In the genomic region with DNA sequence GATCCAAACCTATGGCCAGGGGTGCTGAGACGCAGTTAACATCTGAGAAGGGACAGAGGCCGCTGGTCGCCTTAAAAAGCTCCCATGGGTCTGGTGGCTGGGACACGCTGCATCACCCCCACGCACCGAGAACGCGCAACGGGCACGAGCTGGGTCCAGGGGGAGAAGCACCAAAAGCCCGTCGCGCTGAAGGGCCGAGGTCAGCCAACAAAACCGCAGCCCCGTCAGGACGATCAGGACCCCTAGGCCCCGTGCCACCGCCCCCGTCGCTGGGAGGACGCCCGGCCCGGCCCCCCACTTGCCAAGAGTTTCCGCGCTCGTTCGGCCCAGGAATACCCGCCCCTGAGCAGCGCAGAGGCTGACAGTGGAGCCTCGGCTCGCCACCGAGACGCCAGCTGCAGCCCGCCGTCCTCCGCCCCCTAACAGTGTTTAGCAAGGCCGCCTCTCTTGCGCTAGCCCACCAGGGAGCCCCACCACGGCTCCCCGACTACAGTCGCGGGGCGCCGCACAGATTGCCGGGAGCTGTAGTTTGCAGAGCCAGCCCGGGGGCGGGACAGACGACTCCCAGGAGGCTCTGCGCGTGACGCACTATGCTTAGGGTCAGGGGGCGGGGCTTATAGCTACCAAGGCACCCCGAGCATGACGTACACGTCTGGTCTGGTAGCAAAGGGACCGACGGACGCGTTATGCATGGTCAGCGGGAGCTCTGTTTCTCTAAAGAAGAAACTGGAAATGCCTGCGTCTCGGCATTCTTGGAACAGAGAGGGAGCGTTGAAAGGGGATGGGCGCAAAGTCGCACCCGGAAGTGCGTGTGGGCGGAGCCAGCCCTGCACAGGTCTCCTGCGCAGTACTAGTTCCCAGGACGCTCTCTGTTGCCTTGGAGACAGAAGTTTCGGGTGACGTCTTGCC, we compare ENCODE assay signal across 7 mouse cellular contexts. TPM values are rescaled to one million over a fixed set of nuclear protein-coding genes. Genes with fewer than 3 reads are reported as not detected.
DNase-seq lines count a peak whose midpoint lies in the region; ATAC-seq lines count a peak whose summit lies in the region.

TSS of gene Mib2 (minus strand) at position 510 of the 909 bp plus-strand sequence.

- H3K4me2 ChIP-seq in embryonic facial prominence, embryonic 12.5 days (replicated peaks) = peak within 1 kb of the TSS; percentile 88
- H3K4me2 ChIP-seq in limb, embryonic 11.5 days (ENCODE audit: low read depth, severe bottlenecking) = peak within 1 kb of the TSS; percentile 92
- H3K4me2 ChIP-seq in midbrain, embryonic 14.5 days (ENCODE audit: low read length) = peak within 1 kb of the TSS; percentile 89

- ATAC-seq in embryonic facial prominence, embryonic 12.5 days (ENCODE audit: insufficient number of reproducible peaks, insufficient read depth, low FRiP score, low TSS enrichment) = peak; percentile 97
- ATAC-seq in limb, embryonic 11.5 days (ENCODE audit: insufficient number of reproducible peaks, low FRiP score, low TSS enrichment, low read depth) = peak; percentile 97
- ATAC-seq in midbrain, embryonic 14.5 days (ENCODE audit: low FRiP score, low TSS enrichment) = peak; percentile 98

- H3K9me3 ChIP-seq in embryonic facial prominence, embryonic 12.5 days = no peaks in the 10 kb centered on the region
- H3K9me3 ChIP-seq in limb, embryonic 11.5 days (ENCODE audit: control insufficient read depth, low read length) = no peaks in the 10 kb centered on the region
- H3K9me3 ChIP-seq in midbrain, embryonic 14.5 days (ENCODE audit: control insufficient read depth, low read length) = no peaks in the 10 kb centered on the region

- no peaks in the 10 kb centered on the region for H3K27me3 ChIP-seq in embryonic facial prominence, embryonic 12.5 days
- H3K27me3 ChIP-seq in limb, embryonic 11.5 days (ENCODE audit: control insufficient read depth, insufficient read depth, low read length) = no peaks in the 10 kb centered on the region
- no peaks in the 10 kb centered on the region for H3K27me3 ChIP-seq in midbrain, embryonic 14.5 days (ENCODE audit: control insufficient read depth, insufficient read depth, low read length)

- under 1% methylated on average over 73 of the region's 73 CpGs for WGBS in embryonic facial prominence, embryonic 12.5 days
- under 1% methylated on average over 73 of the region's 73 CpGs for WGBS in limb, embryonic 11.5 days
- WGBS in midbrain, embryonic 14.5 days = under 1% methylated on average over 73 of the region's 73 CpGs

- peak; percentile 95 for DNase-seq in adrenal gland, postnatal 25 days
- peak; percentile 100 for DNase-seq in heart, adult 11 months
- peak; percentile 99 for DNase-seq in kidney, adult 18-20 months
- peak; percentile 98 for DNase-seq in limb, embryonic 11.5 days (ENCODE audit: low spot score)
- peak; percentile 99 for DNase-seq in midbrain, embryonic 14.5 days
- peak; percentile 92 to 96 for DNase-seq in spleen, adult 18-20 months

- peak within 1 kb of the TSS; percentile 83 for H3K9ac ChIP-seq in embryonic facial prominence, embryonic 12.5 days
- peak within 1 kb of the TSS; percentile 78 for H3K9ac ChIP-seq in limb, embryonic 11.5 days (ENCODE audit: low read length)
- peak within 1 kb of the TSS; percentile 89 for H3K9ac ChIP-seq in midbrain, embryonic 14.5 days (replicated peaks; ENCODE audit: low read length)

- peaks cover 9% of the 10 kb centered on the region for H3K4me1 ChIP-seq in embryonic facial prominence, embryonic 12.5 days
- peaks cover 5% of the 10 kb centered on the region; the same call in 1 of the 2 replicates for H3K4me1 ChIP-seq in limb, embryonic 11.5 days (ENCODE audit: control insufficient read depth, insufficient read depth, low read length)
- peaks cover 7% of the 10 kb centered on the region; the same call in 1 of the 2 replicates for H3K4me1 ChIP-seq in midbrain, embryonic 14.5 days (ENCODE audit: control insufficient read depth, insufficient read depth, low read length)

- H3K27ac ChIP-seq in embryonic facial prominence, embryonic 12.5 days = peak within 1 kb of the TSS; percentile 79
- H3K27ac ChIP-seq in limb, embryonic 11.5 days (replicated peaks; ENCODE audit: low read depth, low read length) = no peak within 1 kb of the TSS
- H3K27ac ChIP-seq in midbrain, embryonic 14.5 days (replicated peaks; ENCODE audit: low read depth, low read length) = peak within 1 kb of the TSS; percentile 79

- H3K36me3 ChIP-seq in embryonic facial prominence, embryonic 12.5 days = 0 out of 2 replicates have a peak, but pooled peaks cover 3% of the 10 kb centered on the region
- no peaks in the 10 kb centered on the region for H3K36me3 ChIP-seq in limb, embryonic 11.5 days (ENCODE audit: control insufficient read depth, insufficient read depth, low read length)
- H3K36me3 ChIP-seq in midbrain, embryonic 14.5 days (ENCODE audit: control insufficient read depth, insufficient read depth, low read length) = peaks cover 12% of the 10 kb centered on the region

- peak within 1 kb of the TSS; percentile 82 for H3K4me3 ChIP-seq in embryonic facial prominence, embryonic 12.5 days
- peak within 1 kb of the TSS; percentile 80 for H3K4me3 ChIP-seq in limb, embryonic 11.5 days (ENCODE audit: low read depth, low read length)
- H3K4me3 ChIP-seq in midbrain, embryonic 14.5 days (replicated peaks; ENCODE audit: low read depth, low read length) = peak within 1 kb of the TSS; percentile 80

RNA-seq across cellular contexts. Expression of gene Mib2, which starts in this region (rescaled TPM):
- total RNA-seq in adrenal gland, postnatal 25 days (2021) = 47.0 and 60.2 TPM in 2 replicates
- polyA plus RNA-seq in embryonic facial prominence, embryonic 12.5 days (2016; fragmentation: Nextera tagmentation; extraction: Ambion mirVana) = 38.2 and 40.8 TPM in 2 replicates
- 16.0 and 16.6 TPM in 2 replicates for polyA plus RNA-seq in limb, embryonic 11.5 days (2014; fragmentation: Nextera tagmentation; extraction: Ambion mirVana)
- polyA plus RNA-seq in midbrain, embryonic 14.5 days (2014; fragmentation: Nextera tagmentation; extraction: Ambion mirVana) = 39.6 and 40.8 TPM in 2 replicates
